Mouse (Mus musculus) kidney, postnatal 4 days (tissue): ENCODE results near the gene 1700021F05Rik.

ENCODE experiments used
- DNase-seq, 2 experiments: peaks; one replicate each; pipeline ENCODE4 v3.0.0; 2021; ENCODE audit warnings: mixed read lengths in 2 of 2

1700021F05Rik gene

DNA sequence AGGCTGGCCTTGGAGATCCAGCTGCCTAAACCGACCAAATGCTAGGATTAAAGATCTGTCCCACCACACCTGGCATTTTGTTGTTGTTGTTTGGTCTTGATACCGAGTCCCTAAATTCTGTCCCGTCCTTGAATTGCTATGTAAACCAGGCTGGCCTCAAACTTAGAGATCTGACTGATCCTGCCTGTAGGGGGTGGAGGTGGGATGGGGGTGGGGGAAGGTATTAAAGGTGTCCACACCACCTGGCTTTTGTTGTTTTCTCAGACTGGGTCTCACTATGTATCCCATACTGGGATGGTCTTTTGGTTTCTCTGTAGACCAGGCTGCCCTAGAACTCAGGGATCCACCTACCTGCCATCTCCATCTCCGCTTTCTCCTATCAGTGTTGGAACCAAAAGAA lies 59.6 kb downstream of the 1700021F05Rik start:
- no peak for DNase-seq

DNA sequence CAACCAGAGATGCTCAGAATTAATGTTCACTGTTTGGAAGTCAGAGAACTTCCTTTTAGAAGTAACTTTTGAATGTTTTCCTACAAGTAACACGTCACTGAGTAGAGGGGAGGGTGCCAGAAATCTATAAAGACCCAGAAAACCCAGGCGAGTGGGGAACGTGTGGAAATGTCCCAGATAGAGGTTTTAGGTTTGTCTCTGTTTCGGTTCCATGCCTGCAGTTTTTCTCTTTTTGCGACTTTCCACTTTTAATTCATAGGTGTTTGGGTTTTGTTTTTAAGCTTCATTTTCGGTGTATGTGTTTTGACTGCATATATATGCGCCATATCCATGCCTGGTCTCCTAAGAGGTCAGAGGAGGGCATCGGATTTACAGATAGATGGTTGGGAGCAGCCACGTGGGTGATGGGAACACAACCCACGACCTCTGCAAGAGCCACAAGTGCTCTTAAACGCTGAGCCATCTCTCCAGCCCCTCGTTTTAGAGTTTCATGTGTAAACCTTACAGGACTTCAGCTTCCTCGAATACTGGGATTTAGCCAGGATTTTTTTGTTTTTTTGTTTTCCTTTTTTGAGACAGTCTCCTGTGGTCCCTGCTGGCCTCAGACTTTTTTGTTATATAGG lies 60.5 kb downstream of the 1700021F05Rik start:
- DNase-seq: no peak

DNA sequence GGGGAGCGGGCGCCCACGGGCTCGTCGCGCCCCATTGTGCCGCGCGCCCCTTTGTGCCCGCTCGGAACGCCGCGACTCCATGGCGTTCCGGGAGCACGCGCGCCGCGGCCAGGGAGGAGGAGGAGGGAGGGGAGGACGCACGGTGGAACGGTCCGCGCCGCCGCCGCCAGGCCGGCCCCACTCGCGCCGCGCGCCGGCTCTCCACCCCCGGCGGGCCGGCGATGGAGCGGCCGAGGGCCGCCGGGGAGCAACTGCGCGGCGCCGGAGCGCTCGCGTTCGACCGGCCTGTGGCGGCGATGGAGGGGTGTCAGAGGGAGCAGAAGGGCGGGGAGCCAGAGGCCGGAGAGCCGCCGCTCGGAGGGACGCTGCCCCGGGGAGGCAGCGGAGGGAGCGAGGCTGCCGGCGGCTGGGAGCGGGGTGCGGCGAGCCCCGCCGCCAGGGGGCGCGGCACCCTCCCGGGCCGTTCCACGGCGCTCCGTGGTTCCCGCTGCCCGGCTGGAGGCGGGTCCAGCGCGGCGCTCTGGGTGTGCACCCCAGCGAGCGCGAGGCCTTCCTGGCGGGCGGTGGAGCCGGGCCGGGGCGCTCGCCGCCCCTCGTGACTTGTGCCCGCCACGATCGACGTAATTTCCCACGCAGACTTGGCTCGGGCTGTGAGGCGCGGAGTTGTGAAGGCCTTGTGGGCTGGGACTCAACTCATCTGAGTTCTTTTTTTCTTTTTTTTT lies 61.2 kb downstream of the 1700021F05Rik start:
- peak; percentile 87 to 92 for DNase-seq

DNA sequence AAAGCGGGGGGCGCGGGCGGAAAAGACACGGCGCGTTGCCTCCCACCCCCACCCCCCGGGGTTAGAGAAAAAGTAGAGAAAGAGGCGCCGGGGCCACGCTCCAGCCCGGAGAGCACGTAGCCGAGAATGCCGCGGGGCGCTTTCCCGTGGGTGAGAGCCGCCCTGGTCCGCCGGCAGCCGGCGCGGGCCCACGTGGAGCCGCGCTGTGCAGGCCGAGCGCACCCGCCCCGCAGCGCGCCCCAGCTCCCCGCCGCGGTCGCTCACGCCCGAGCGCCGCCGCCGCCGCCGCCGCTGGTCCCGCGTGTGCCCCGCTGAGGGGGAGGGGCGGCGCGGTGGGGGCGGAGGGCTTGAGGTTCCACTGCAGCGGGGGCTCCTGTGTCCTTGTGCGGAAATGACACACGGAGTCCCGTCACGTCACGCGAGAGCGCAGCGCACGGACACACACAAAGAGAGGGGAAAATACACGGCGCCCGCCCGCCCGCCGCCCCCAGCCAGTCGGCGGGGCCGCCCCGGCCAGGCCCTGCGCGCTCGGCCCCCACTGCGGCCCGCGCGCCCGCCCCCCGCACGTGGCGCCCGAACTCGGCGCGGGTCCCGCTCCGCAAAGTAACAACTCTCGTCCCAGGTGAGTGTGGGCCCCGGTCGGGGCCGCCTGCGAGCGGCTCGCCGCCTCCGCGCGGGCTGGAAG lies 61.9 kb downstream of the 1700021F05Rik start, which contains the start of gene Bend3:
Bend3 (plus strand) TSS at position 81 of the 685 bp plus-strand sequence.
- peak; percentile 75 to 82 for DNase-seq

DNA sequence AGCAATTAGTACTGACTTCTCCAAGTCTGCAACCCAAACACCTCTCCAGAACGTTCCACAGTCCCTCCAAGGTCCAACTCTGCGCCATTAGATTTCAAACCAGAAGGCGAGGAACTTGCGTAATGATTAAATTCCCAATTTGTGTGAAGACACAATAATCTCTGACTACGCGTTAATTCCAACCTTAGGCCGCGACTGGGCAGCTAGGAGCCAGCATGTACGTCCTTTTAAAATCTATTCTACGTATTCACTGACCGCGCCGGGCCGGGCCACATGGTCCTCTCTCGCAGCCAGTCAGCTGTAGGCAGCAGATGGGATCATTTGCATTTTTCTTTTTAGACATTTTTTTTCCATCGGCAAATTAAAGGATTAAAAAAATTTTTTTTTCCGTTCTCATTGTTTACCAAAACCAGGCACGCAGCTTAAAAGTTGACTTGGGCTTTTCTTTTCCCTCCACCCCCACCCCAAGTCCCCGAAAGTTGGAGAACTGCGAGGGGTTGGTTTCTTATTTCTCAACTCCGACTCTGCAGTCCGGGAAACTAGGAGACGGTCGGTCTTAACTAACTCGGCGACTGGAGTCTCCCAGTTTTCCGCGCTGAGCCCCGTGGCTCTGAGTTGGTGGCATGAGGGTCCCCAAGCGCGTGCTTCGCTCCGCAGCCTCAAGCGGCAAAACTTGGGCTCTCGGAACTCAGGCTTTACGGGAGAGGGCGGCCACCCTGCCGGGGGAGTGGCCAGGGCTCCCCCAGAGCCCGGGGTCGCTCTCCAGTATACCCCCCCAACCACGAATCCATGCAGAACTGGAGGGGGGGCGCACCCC lies 62.7 kb downstream of the 1700021F05Rik start:
- peak; percentile 74 to 86 for DNase-seq

DNA sequence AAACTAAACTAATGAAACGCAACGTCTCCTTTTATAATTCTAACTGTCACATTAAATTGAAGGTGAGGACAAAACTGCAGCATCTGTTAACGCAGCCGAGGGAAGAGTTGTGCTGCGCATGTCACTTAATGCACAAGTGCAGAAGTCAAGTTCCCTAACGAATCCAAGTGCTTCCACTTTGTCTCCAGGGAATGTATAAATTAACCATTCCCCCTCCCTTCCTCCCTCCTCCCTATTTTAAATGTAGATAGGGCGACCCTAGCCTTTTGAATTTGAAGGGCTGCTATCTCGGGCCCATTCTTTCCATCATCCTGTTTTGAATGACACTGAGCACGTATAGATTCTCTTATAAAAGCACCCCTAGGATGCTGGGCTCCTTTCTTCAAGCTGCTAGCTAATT lies 63.3 kb downstream of the 1700021F05Rik start:
- no peak for DNase-seq

DNA sequence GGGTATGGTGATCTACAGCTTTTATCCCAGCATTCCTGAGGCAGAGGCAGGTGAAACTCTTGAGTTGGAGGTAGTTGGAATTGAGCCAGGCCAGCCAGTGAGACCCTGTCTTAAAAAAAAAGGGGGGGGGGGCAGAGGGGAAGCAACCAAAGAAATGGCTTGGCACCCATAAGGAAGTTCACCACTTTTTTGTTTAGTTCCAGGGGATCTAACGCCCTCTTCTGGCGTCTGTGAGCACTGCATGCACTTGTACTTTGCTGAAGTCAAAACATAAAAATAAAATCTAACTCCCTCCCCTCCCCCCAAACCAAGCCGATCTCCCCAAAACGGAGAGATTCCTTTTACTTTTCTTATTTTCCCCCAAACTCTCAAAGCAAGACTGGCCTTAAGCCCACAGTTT lies 65.4 kb downstream of the 1700021F05Rik start:
- DNase-seq: peak; percentile 47 to 57
